Comparison of ENCODE assay signal across 8 mouse cellular contexts in the genomic region with DNA sequence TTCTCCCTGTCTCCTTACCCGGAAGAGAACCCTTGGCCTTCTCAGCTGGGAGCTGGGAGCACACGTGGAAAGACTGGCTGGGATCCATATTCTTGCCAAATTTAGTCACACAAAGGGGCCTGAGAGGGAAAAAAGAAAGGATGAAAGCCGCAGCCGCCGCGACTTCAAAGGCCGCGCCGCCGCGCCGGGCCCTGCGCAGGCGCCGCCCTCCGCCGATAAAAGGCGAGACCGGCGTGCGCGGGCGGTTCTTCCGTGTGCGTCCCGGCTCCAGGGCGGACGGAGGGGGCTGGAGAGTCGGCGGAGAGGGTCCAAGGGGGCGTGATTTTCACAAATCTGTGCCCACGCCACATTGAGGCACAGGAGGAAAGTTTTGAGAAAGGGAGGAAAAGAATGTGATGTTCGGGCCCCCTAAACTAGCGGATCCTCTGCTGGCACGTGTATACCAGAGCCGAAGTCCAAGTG. TPM values are rescaled to one million over a fixed set of nuclear protein-coding genes. Genes with fewer than 3 reads are reported as not detected.
DNase-seq lines count a peak whose midpoint lies in the region; ATAC-seq and TF ChIP-seq lines count a peak whose summit lies in the region.

No protein-coding gene starts in this region.

- H3K4me3 ChIP-seq in ES-E14 (ENCODE audit: insufficient read depth in 1 of 2, low read depth in 1 of 2, low read length in 2 of 2, poor library complexity in 1 of 2, severe bottlenecking in 1 of 2) = peak overlapping the region; percentile 50 to 51
- H3K4me3 ChIP-seq in embryonic facial prominence, embryonic 12.5 days = peak overlapping the region; percentile 39
- H3K4me3 ChIP-seq in hindbrain, embryonic 13.5 days = peak overlapping the region; percentile 43
- H3K4me3 ChIP-seq in liver, embryonic 15.5 days (replicated peaks) = peak overlapping the region; percentile 26
- H3K4me3 ChIP-seq in olfactory bulb, adult 2 months (ENCODE audit: insufficient read depth, low read depth, low read length) = peak overlapping the region; percentile 13

- no peaks in the 10 kb centered on the region for H3K36me3 ChIP-seq in ES-E14 (ENCODE audit: control insufficient read depth, insufficient read depth, low read length, poor library complexity, severe bottlenecking)
- no peaks in the 10 kb centered on the region for H3K36me3 ChIP-seq in embryonic facial prominence, embryonic 12.5 days
- H3K36me3 ChIP-seq in hindbrain, embryonic 13.5 days = no peaks in the 10 kb centered on the region
- H3K36me3 ChIP-seq in liver, embryonic 15.5 days (replicated peaks) = no peaks in the 10 kb centered on the region

- H3K27ac ChIP-seq in ES-E14 (ENCODE audit: insufficient read depth, low read depth, low read length, poor library complexity, severe bottlenecking) = no peak overlapping the region
- peak overlapping the region; percentile 80 for H3K27ac ChIP-seq in embryonic facial prominence, embryonic 12.5 days
- H3K27ac ChIP-seq in hindbrain, embryonic 13.5 days = no peak overlapping the region
- no peak overlapping the region for H3K27ac ChIP-seq in liver, embryonic 15.5 days (replicated peaks)
- H3K27ac ChIP-seq in olfactory bulb, adult 2 months (ENCODE audit: insufficient read depth, low read depth, low read length) = no peak overlapping the region

- TF ChIP-seq CTCF in olfactory bulb, adult 2 months (IDR thresholded peaks at IDR 0.05; ENCODE audit: insufficient read depth, low read depth, low read length) = 0 out of 2 replicates have a peak, but pooled peaks have one; percentile 1

- WGBS in embryonic facial prominence, embryonic 12.5 days = 1% methylated on average over 36 of the region's 36 CpGs
- WGBS in hindbrain, embryonic 13.5 days = under 1% methylated on average over 36 of the region's 36 CpGs
- under 1% methylated on average over 36 of the region's 36 CpGs for WGBS in liver, embryonic 15.5 days (ENCODE audit: insufficient replicate concordance)
- WGBS in olfactory bulb, adult 2 months = 1% methylated on average over 36 of the region's 36 CpGs

- H3K9me3 ChIP-seq in ES-E14 (ENCODE audit: control insufficient read depth, insufficient read depth, low read depth, low read length) = no peaks in the 10 kb centered on the region
- H3K9me3 ChIP-seq in embryonic facial prominence, embryonic 12.5 days = no peaks in the 10 kb centered on the region
- H3K9me3 ChIP-seq in hindbrain, embryonic 13.5 days = no peaks in the 10 kb centered on the region
- H3K9me3 ChIP-seq in liver, embryonic 15.5 days (replicated peaks) = no peaks in the 10 kb centered on the region

- peak overlapping the region; percentile 19 for H3K9ac ChIP-seq in ES-E14 (ENCODE audit: insufficient read depth, low read depth, low read length, poor library complexity, severe bottlenecking)
- peak overlapping the region; percentile 56 for H3K9ac ChIP-seq in embryonic facial prominence, embryonic 12.5 days
- H3K9ac ChIP-seq in hindbrain, embryonic 13.5 days = peak overlapping the region; percentile 29; the same call in 1 of the 2 replicates
- H3K9ac ChIP-seq in liver, embryonic 15.5 days = no peak overlapping the region

- in situ Hi-C loops in ES-E14 (cut with MboI; ENCODE audit: low sequenced_read_pairs in 2 of 2, unreplicated experiment in 2 of 2) = loop anchor here (10.0 to 25.0 kb wide), 2 partner anchors 1894 to 1901 kb away; no protein-coding TSS in a partner anchor

- DNase-seq in frontal cortex, postnatal 25 days (ENCODE audit: low spot score in 2 of 2) = no peak
- DNase-seq in ES-E14 (ENCODE audit: low read depth, low spot score) = no peak
- DNase-seq in cerebellum, adult 18-20 months = no peak

- peak overlapping the region; percentile 79 for H3K4me2 ChIP-seq in embryonic facial prominence, embryonic 12.5 days (replicated peaks)
- H3K4me2 ChIP-seq in hindbrain, embryonic 13.5 days = peak overlapping the region; percentile 64
- peak overlapping the region; percentile 50 for H3K4me2 ChIP-seq in liver, embryonic 15.5 days

- H3K27me3 ChIP-seq in embryonic facial prominence, embryonic 12.5 days = peaks cover 45% of the 10 kb centered on the region
- peaks cover 89% of the 10 kb centered on the region for H3K27me3 ChIP-seq in hindbrain, embryonic 13.5 days
- H3K27me3 ChIP-seq in liver, embryonic 15.5 days = peaks cover 75% of the 10 kb centered on the region

- no peak for TF ChIP-seq POLR2A in olfactory bulb, adult 2 months (IDR thresholded peaks at IDR 0.05; ENCODE audit: insufficient read depth, low read depth, low read length)

- H3K4me1 ChIP-seq in ES-E14 (ENCODE audit: control insufficient read depth in 2 of 2, insufficient read depth in 2 of 2, low read length in 2 of 2, poor library complexity in 1 of 2) = peaks cover 3 to 9% of the 10 kb centered on the region in 2 experiments; a peak in 2 of 4 replicates
- H3K4me1 ChIP-seq in embryonic facial prominence, embryonic 12.5 days = peaks cover 32% of the 10 kb centered on the region
- H3K4me1 ChIP-seq in hindbrain, embryonic 13.5 days (replicated peaks) = peaks cover 45% of the 10 kb centered on the region
- peaks cover 8% of the 10 kb centered on the region; the same call in 1 of the 2 replicates for H3K4me1 ChIP-seq in liver, embryonic 15.5 days (replicated peaks)
- H3K4me1 ChIP-seq in olfactory bulb, adult 2 months (ENCODE audit: control insufficient read depth, insufficient read depth, low read length) = peaks cover 19% of the 10 kb centered on the region

- ATAC-seq in frontal cortex, adult (ENCODE audit: low TSS enrichment) = peak; percentile 29; the same call in 1 of the 2 replicates
- ATAC-seq in embryonic facial prominence, embryonic 12.5 days (ENCODE audit: insufficient number of reproducible peaks, insufficient read depth, low FRiP score, low TSS enrichment) = peak; percentile 22; the same call in 1 of the 2 replicates
- peak; percentile 77 for ATAC-seq in hindbrain, embryonic 13.5 days (ENCODE audit: low FRiP score)
- no peak for ATAC-seq in liver, embryonic 15.5 days (ENCODE audit: insufficient read depth)

TF ChIP-seq in ES-E14, 5 proteins besides CTCF, POLR2A, EP300 and RAD21:
- TF ChIP-seq CHD2 (IDR thresholded peaks at IDR 0.05; ENCODE audit: low read depth, low read length) = no peak
- TF ChIP-seq ZNF384 (IDR thresholded peaks at IDR 0.05; ENCODE audit: low read depth, low read length) = no peak
- TF ChIP-seq HCFC1 (IDR thresholded peaks at IDR 0.05; ENCODE audit: borderline replicate concordance, insufficient read depth, low read length) = no peak
- no peak for TF ChIP-seq ZC3H11A (IDR thresholded peaks at IDR 0.05; ENCODE audit: borderline replicate concordance, low read depth, low read length)
- no peak for TF ChIP-seq MAFK (IDR thresholded peaks at IDR 0.05; ENCODE audit: insufficient read depth, low read depth, low read length)

RNA-seq across cellular contexts. Expression of a gene that starts 4.3 kb away (rescaled TPM):
- 9.2 and 11.1 TPM in 2 replicates for total RNA-seq in ES-E14 (2012; rRNA removed)
- 107 TPM in 2 replicates for polyA plus RNA-seq in embryonic facial prominence, embryonic 12.5 days (2016; fragmentation: Nextera tagmentation; extraction: Ambion mirVana)
- polyA plus RNA-seq in hindbrain, embryonic 13.5 days (2015; fragmentation: Nextera tagmentation; extraction: Ambion mirVana) = 13.5 and 13.6 TPM in 2 replicates
- 0.86 and 1.1 TPM in 2 replicates for polyA plus RNA-seq in liver, embryonic 15.5 days (2015; fragmentation: Nextera tagmentation; extraction: Ambion mirVana)
- 238 TPM in 1 of 2 replicates, not detected in the other for polyA plus RNA-seq in olfactory bulb, adult 2 months (2012; ENCODE audit: insufficient read depth, insufficient read length, low replicate concordance, missing spikeins)
